Mouse (Mus musculus) kidney, adult 8-10 months (tissue): ENCODE results near the gene Agtr2.
"Not testable (repeated sequence)": the region's sequence is repeated elsewhere in the genome, so short reads cannot be mapped to it uniquely, and the experiment has no call there.

Source experiments
- DNase-seq, 2 experiments: peaks; one replicate each; pipeline ENCODE4 v3.0.0; 2022

The Agtr2 gene

GRCm38 (mm10) chrX:21484414-21484813 lies at the start of gene Agtr2:
Gene Agtr2 (plus strand): TSS chrX:21484544.
- DNase-seq, result no peak

DNA sequence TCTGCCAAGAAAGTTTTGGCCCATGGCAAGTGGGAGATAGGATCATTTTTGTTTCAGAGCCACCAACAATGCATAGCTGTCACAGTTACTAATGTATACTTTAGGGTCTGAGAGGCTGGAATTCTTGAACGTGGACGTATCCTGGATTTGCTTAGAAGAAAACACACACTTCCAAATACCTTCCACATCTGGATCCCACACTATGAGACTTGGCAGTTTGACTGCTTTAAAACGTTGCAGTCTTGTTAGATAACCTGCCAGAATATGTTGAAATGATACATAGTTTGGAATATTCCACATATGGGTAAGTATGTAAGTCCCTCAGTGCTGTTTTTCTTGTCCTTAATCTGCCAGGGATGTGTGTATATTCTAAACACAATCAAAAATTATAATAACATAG lies 31.8 kb upstream of the Agtr2 start:
- no peak for DNase-seq

DNA sequence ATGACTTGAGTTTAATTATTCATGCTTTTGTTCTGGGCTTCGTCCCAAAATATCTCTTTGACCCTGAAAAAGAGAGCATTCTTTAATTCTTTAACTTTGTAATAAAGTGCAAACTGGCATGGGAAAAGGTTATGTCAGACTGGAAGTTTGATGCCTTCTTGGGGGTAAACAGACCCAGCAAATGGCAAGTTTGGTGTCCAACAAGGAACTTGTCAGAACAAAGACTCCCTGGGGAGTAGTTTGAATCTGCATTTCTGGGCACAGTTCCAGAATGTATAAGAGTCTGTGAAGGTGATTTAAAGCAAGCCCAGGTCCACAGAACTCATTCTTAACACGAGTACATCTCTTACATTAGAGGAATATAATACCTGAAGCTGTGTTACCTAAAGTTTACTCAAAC lies 3.8 kb downstream of the Agtr2 start:
- no peak for DNase-seq

GRCm38 (mm10) chrX:21500242-21500641 lies 15.9 kb downstream of the Agtr2 start:
- no peak for DNase-seq

GRCm38 (mm10) chrX:21507333-21507732 lies 23.0 kb downstream of the Agtr2 start:
- DNase-seq, result not testable (repeated sequence)

DNA sequence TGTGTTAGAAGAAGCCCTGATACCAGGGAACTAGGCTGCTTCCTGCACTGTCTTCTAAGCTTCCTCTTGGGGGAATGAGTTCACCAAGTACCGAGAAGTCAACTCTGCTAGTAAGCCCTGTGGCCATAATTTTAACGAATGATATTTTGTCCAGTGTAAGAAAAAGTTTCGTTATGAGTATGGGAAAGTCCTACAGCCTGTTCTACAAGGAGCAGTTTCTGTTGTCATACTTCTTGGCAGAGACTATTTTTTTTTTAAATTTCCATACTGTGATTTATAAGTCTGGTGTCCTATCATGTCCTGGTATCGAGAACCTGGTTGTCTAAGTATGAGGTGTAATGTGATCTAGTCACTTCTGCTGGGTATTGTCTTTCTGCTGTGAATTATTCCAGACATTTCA lies 38.2 kb downstream of the Agtr2 start:
- no peak for DNase-seq
